Mouse (Mus musculus) cerebellum, adult 2 months (tissue): Measurements from ENCODE around the gene Mb21d2. TPM values are rescaled to one million over a fixed set of nuclear protein-coding genes. Genes with fewer than 3 reads are reported as not detected.

Experiments used
- DNase-seq, 2 experiments: peaks; one replicate each; pipeline ENCODE4 v3.0.0; 2021
- H3K27ac ChIP-seq: fragments of 200-500 bp; 2 replicates; pipeline ENCODE4 v1.5.1; 2012; ENCODE audit warnings: low read length, control low read depth, inconsistent platforms; ENCODE audit not compliant: insufficient read depth
- H3K27me3 ChIP-seq: fragments of 200-500 bp; 2 replicates; pipeline ENCODE4 v1.6.1; 2012; ENCODE audit warnings: inconsistent platforms, mild to moderate bottlenecking, low read length, moderate library complexity; ENCODE audit not compliant: control insufficient read depth, insufficient read depth
- H3K4me1 ChIP-seq: fragments of 200-500 bp; 2 replicates; pipeline ENCODE4 v1.6.1; 2011; ENCODE audit warnings: low read length; ENCODE audit not compliant: control insufficient read depth, insufficient read depth
- H3K4me3 ChIP-seq: fragments of 200-500 bp; replicated peaks from 2 replicates; pipeline ENCODE3; 2011; ENCODE audit warnings: mild to moderate bottlenecking, low read depth, low read length, control low read depth; ENCODE audit not compliant: insufficient read depth
- CTCF ChIP-seq: fragments of 200-500 bp; IDR thresholded peaks from 2 replicates; pipeline ENCODE4 v1.5.1; 2011; ENCODE audit warnings: low read depth, mild to moderate bottlenecking, control low read depth, low read length, moderate library complexity, borderline replicate concordance; ENCODE audit not compliant: insufficient read depth
- POLR2A ChIP-seq: fragments of 200-500 bp; IDR thresholded peaks from 2 replicates; pipeline ENCODE4 v1.6.1; 2011; ENCODE audit warnings: low read length, control low read depth, borderline replicate concordance; ENCODE audit not compliant: insufficient read depth
- WGBS: fragments of 180-500 bp; shearing (Covaris S2); methylation state at CpG from one replicate; pipeline ENCODE4 v1.1.7; 2018; 5-methylcytosine and 5-hydroxymethylcytosine counted together
- polyA plus RNA-seq: library from polyadenylated mRNA; depleted of rRNA; stranded (reverse); fragments of >200 nt; gene quantifications from 2 replicates; pipeline ENCODE4 v1.2.3, GENCODE M21; 2012

The Mb21d2 gene
- polyA plus RNA-seq, 1 experiment: 29.5 TPM

DNA sequence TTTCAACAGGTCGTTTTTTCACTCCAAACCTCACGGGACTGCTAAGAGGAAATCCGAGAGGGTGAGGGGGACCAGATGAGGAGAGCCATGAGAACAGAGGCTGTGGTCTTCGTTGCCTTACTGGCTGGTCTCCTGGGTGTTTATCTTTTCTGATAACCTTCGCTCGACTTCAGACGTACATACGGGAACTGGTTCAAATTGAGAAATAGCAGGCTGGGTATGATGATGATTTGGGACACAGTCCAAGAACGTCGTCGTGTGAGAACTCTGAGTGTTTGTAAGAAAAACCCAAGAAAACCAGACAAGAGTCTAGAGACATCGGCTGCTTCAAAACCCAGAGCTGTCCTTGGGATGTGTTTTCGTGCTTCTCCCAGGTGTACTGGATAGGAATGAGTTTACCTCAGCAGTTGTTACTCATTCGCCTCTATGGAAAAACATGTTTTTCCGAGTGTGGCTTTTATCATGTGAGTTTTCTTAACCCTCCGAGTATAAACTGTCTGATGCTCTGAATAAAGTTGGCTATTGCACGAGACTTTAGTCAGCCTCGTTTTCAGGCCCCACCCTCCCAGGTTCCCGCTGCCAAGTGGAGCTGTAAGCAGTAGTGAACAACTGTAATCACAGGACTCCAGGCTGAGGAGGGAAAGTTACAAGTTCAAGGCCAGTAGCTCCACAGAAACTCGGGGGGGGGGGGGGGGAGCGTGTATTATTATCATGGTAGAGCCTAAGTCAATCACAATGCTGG is 46.6 kb downstream of the Mb21d2 start:
- no peak for DNase-seq
- Histone ChIP-seq H3K4me1 (peaks cover 12% of the 10 kb centered on the region), H3K4me3 (no peak overlapping the region), H3K27ac (no peak overlapping the region), H3K27me3 (no peaks in the 10 kb centered on the region)
- no peak for TF ChIP-seq CTCF
- no peak for TF ChIP-seq POLR2A
- WGBS: 65% methylated on average over 21 of the region's 21 CpGs

DNA sequence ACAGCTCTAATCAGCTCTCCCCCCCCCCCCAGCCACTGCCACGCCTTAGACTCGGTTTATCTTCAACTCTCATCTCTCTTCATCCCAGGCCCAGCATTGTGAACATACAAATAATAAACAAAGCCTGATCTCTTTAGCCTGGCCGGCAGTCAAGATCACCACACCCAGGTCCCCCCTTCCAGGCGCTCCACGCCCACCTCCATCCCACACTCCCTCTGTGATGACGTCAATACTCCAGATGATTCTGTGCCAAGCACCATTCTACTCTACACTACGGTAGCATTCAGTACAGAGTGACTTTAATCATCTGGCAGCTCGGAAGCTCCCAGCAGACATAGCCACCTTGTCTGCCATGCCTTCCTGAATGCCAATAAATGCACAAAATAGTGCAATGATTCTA is 47.7 kb downstream of the Mb21d2 start:
- 71% methylated on average over 8 of the region's 8 CpGs for WGBS
- H3K27ac ChIP-seq: no peak overlapping the region
- TF ChIP-seq POLR2A: no peak
- TF ChIP-seq CTCF: no peak
- peaks cover 21% of the 10 kb centered on the region for H3K4me1 ChIP-seq
- H3K27me3 ChIP-seq: no peaks in the 10 kb centered on the region
- H3K4me3 ChIP-seq: no peak overlapping the region
- no peak for DNase-seq

DNA sequence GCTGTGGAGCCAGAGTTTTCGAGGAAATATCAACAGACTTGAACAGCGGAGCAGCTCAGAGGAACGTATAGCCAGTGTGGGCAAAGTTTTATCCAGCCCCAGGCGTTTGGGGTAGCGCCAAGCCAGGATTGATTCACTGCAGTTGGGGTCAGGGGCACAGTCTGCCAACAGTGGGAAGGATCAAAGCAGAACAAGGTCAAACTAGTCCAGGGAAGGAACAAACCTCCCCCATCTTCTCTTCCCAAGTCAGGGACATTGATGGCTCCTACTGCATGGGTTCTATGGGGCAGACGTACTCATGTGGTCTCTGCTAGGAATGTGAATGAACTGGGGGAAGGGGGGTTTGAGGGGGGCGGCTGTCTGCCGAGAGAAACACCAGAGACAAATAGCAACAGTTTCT is 48.7 kb downstream of the Mb21d2 start:
- H3K27ac ChIP-seq: no peak overlapping the region
- H3K27me3 ChIP-seq: no peaks in the 10 kb centered on the region
- no peak for DNase-seq
- H3K4me1 ChIP-seq: peaks cover 19% of the 10 kb centered on the region
- no peak overlapping the region for H3K4me3 ChIP-seq
- 61% methylated on average over 8 of the region's 8 CpGs for WGBS
- TF ChIP-seq CTCF: no peak
- TF ChIP-seq POLR2A: no peak

DNA sequence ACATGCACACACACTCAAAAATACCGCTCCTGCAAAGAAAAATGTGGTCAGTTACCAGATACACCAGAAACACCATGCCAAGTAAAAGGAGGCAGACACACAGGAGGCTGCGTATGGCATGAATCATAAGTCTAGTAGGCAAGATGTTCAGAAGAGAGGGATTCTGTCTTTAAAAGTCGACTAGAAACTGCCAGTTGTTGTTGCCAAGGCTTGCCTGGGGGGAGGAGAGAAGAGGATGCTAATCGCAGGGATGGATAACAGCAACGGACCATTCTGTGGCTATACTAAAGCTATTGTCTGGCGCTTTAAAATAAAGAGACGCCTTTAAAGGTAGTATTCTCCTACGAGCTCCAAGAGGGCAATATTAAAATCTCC is 49.2 kb downstream of the Mb21d2 start:
- no peaks in the 10 kb centered on the region for H3K27me3 ChIP-seq
- 67% methylated on average over 8 of the region's 8 CpGs for whole genome bisulfite sequencing
- H3K4me3 ChIP-seq: no peak overlapping the region
- DNase-seq: no peak
- H3K4me1 ChIP-seq: peaks cover 19% of the 10 kb centered on the region
- TF ChIP-seq CTCF (no peak), POLR2A (no peak)
- no peak overlapping the region for H3K27ac ChIP-seq

DNA sequence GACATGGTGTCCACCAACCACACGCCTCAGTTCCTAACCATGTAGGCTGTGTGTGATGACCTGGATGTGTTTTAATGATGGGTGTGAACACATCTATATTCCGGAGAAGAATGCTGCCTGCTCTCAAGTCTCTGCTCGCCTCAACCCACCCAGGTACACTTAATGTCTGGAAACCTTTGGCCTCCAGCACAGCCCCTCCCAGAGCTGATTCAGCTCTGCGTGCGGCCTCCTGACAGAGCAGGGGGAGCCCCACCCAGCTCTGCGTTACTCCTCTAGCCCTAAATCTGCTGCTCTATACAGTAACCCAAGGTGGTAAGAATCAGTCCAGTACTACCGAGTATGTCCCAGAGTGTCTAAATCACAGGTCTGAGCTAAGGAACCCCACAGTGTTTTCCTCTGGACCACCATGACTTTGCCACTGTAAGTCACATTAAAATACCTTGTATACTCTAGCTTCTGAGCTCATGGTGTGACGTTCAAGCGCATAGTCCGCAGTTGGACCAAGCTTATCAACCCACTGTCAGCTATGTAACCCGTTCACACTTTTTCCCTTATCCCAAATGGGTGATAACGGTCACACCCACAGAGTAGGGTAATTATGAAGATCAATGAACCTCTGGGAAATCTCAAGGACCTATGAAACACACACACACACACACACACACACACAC is 49.7 kb downstream of the Mb21d2 start:
- Histone ChIP-seq H3K27me3 (no peaks in the 10 kb centered on the region), H3K4me3 (no peak overlapping the region), H3K4me1 (peaks cover 19% of the 10 kb centered on the region), H3K27ac (no peak overlapping the region)
- whole genome bisulfite sequencing: 97% methylated on average over 12 of the region's 12 CpGs
- TF ChIP-seq CTCF (no peak), POLR2A (no peak)
- DNase-seq: no peak

DNA sequence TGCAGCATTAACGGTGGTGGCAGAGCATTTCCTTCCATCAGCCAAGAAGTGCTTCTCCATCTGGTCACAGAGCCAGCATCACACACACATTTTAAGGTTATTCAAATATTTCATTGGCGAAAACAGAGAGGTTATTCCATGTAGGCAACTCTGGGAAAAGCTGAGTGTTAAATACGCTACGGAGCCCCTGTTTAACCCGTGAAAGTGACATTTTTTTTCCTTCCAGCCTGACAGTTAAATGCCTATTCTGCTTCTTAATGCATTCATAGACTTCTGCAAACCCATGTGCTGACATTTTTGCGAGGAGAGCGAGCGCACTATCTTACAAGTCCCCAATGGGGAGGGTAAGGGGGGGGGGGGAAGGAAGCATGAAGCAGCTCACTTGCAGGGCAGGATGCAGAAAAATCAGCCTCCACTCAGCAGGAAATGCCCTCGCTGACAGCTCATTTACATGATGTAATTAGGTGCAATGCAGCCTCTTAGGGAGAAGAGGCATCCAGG is 52.3 kb downstream of the Mb21d2 start:
- peaks cover 13% of the 10 kb centered on the region for H3K4me1 ChIP-seq
- H3K27ac ChIP-seq: no peak overlapping the region
- TF ChIP-seq CTCF (no peak), POLR2A (no peak)
- no peaks in the 10 kb centered on the region for H3K27me3 ChIP-seq
- 50% methylated on average over 9 of the region's 9 CpGs for WGBS
- no peak overlapping the region for H3K4me3 ChIP-seq
- DNase-seq: no peak

DNA sequence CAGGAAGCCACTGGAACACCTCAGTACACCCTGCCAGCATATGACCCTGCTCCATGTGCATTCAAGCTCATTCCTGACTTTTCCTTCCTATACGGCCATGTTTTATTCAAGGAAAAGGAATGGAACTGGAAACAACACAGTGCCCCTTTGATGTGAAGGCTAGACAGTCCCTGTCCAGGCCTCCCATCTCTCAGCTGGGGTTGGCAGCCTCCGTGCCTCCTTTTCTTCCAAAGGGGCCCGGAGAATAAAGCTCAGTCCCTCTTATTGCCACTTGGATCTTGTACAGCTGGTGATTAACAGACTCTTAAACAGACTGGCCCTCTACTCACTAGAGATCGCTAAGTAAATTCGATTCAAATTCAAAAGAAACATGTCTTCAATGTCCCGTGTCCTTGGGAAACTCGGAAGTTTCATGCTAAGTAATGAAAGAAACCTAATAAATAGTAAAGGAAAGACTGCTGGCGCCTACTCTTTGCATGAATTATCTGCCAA is 56.0 kb downstream of the Mb21d2 start:
- no peak overlapping the region for H3K4me3 ChIP-seq
- no peak for DNase-seq
- 65% methylated on average over 8 of the region's 8 CpGs for WGBS
- H3K4me1 ChIP-seq: peaks cover 25% of the 10 kb centered on the region
- TF ChIP-seq CTCF (no peak), POLR2A (no peak)
- H3K27ac ChIP-seq: no peak overlapping the region
- no peaks in the 10 kb centered on the region for H3K27me3 ChIP-seq

DNA sequence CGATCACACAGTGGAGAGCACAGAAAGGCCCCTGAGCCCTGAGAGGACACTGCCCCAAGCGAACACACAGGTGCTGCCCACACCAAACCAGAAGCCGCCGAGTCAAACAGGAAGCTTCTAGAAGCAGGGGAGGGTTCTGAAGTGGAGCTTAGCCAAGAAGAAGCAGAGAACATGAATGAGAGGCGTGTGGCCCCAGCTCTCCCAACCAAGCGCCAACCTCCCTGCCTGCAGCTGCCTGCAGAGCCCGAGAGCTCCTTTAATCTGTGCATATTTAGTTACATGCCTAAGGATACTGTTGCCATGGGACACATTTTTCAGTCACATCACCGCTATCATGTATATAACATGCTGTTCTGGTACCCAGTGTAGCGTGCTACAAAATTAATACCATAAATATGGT is 58.6 kb downstream of the Mb21d2 start:
- 50% methylated on average over 9 of the region's 9 CpGs for WGBS
- no peak for DNase-seq

More for the DNA sequence above, 58.6 kb downstream of the Mb21d2 start:
- H3K27ac ChIP-seq: no peak overlapping the region
- no peaks in the 10 kb centered on the region for H3K27me3 ChIP-seq
- H3K4me3 ChIP-seq: no peak overlapping the region
- TF ChIP-seq CTCF (no peak), POLR2A (no peak)
- H3K4me1 ChIP-seq: peaks cover 16% of the 10 kb centered on the region
